Mouse (Mus musculus) CD8-positive naive resting alpha-beta T cell, adult 2 months (primary cell): ENCODE measurements at regions not wholly inside any gene's neighbourhood (a gene's known extent, or its start where the extent isn't known, plus 50 kb on each side); places are given as distances from the start of the nearest gene placed in this dataset.

Experiments
- DNase-seq, 2 experiments: peaks; one replicate each; pipeline ENCODE4 v3.0.0; 2022; ENCODE audit warnings: low read depth in 2 of 2, low spot score in 2 of 2

DNA sequence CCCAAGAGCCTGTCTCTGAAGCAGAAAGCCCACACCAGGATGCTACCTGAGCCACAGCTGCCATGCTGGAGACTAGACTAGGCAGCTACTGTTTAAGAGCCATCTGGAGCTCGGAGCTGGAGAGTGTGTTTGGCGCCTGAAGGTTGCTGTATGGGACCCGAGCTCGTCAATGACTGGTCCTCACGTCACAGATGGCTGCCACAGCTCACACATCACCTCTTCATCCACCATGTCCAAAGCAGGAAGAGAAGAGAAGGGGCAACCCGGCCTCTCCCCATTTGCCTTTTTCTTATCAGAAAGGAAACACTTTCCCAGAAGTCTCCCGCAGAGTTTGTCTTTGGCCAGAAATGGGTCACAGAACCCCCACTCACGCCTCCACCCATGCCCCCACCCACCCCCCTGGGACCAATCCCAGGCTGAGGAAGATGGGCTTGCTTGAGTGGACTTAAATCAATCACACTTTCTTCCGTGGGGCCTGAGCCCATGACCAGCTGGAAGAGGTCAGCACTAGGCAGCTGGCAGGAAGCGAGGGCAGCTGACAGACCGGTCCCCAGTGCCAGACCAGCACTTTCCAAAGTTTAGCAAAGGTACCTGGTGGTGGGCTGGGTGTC lies 53.5 kb upstream of the Ptpn1 start:
- no peak for DNase-seq

DNA sequence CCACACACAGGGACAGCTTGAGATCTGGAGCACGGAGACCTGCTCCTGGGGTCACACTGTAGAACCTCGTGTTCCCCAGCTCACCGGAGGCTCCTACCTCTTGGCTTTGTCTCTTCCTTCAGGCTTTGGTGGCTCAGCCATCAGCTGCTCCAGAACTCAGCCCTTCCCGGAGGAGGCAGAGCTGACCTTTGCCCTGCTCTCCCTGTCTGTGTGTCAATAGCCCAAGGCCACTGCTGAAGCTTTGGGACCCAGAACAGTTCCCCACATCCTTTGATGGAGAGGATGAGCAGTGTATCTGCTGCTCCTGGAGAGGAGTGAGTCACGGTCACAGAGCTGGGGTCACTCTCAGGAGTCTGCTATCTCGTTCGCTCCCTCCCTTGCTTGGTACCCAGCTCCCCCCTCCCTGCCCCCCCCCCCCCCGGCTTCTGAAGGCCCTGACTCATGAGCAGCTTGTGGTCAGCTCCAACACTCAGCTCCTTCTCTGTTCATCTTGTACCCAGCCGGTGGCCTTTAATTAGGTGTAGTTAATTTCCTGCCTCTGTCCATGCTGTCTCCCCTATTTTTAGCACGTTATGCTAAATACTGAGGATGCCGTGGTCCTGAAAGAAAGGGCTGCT lies 54.5 kb upstream of the Ptpn1 start:
- DNase-seq, result no peak

DNA sequence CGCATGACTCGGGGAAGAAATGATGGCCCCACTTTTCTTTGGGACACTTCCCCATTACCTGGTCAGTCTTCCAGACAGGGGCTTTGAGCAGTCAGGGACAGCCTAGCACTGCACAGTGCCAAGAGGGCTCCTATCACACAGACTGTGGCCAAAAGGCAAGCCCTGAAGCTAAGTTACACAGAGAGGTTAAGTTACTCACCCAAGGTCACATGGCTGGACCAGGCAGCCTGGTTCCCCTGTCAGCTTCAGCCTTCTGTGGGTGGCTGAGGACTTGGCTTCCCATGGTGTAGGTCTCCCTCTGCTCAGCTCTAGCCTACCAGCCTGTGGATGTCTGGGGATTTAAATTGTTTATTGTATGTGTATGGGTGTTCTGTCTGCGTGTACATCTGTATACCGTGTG lies 59.4 kb upstream of the Ptpn1 start:
- DNase-seq, result no peak

DNA sequence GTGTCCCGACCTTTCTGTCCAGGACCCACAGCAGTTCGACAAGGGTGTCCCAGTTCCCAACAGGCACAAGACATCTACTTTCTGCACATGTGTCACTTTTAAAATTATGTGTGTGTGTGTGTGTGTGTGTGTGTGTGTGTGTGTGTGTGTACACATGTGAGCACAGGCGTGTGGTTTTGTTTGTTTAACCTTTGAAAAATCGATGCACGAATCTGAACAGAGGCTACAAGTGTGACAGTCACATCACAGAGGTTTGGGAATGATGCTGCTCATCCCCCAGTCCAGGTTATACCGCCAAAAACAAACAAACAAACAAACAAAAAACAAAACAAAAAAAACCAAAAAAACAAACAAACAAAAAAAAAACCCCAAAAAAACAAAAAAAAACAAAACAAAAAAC lies 61.7 kb upstream of the Ptpn1 start:
- no peak for DNase-seq

DNA sequence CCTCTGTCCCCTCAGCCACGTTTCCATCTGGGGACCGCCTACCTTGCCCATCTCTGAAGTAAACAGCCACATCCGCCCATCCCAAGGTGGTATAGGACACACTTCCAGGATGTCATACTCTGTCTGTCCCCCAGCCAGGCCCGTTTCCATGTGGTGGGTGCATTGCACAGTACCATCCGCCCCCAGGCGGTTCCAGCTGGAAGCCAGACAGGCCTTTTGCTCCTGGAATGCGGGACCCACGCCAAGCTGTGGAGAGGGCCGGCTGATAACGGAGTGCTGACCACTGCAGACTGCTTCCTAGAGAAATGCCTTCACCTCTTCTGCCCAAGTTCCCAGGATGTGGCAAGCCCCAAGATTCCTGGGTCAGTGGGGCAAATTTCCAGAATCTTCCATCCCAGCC lies 65.1 kb upstream of the Ptpn1 start:
- DNase-seq, result no peak

DNA sequence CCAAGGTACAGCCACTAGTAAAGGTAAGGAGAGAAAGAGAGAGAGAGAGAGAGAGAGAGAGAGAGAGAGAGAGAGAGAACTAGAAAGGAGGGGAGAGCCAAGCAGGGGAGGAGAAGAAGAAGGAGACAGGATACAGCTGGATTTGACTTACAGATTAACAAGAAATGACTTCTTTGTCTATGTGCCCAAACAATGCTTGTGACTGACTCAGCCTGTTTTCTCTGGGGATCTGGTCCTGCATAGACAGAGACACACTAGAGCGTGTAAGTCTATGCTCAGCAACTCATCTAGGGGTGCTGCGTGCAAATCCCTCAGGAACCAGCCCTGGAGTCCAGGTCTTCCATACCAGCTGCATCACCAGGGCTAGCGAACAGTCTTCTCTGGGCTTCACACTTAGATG lies 66.3 kb upstream of the Ptpn1 start:
- no peak for DNase-seq

DNA sequence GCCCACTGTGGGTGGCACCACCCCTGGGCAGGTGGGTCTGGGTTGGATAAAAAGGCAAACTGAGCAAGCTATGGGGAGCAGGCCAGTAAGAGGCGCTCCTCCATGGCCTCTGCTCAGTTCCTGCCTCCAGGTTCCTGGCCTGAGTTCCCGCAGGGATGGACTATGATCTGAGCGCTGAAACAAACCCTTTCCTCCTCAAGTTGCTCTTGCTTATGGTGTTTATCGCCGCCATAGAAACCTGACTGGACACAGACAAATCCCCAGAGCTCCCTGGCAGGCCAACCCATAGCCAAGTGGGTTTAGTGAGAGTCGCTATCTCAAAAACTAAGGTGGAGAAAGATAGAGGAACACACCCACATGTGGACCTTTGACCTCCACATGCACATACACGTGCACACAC lies 67.2 kb upstream of the Ptpn1 start:
- DNase-seq, result no peak

DNA sequence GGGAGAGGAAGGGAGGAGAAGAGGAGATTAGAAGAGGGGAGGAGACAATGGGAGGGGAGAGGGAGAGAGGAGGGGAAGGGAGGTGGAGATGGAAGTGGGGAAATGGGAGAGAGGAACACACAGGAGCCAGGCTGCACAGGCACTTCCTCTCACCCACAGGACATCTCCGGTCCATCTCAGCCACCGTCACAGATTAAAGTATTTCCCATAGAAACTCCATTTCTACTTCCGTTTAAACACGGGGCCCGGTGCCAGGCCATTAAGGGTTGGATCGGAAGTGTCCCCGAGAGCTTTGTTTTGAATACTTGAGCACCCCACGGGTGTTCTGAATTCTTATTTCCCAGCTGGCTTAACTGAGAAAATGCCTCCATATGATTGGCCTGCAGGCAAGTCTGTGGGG lies 67.6 kb upstream of the Ptpn1 start:
- DNase-seq, result no peak

DNA sequence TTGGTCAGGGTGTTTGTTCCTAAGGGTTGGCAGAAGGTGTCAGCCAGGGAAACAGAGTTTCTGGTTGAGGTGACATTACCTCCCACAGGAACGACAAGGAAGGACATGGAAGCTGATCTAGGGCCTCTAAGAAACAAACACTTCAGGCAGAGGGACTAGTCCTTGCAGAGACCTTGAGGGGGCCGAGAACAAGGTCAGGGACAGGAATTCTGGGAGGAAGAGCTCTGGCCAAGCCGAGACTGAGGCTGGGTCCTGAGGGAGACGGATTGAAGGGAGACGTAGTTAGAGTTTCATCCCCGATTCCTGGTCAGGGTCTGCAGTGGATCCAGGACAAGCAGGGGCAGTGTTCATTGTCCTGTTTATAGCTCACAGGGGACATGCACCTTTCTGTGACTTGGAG lies 68.2 kb upstream of the Ptpn1 start:
- DNase-seq, result no peak

DNA sequence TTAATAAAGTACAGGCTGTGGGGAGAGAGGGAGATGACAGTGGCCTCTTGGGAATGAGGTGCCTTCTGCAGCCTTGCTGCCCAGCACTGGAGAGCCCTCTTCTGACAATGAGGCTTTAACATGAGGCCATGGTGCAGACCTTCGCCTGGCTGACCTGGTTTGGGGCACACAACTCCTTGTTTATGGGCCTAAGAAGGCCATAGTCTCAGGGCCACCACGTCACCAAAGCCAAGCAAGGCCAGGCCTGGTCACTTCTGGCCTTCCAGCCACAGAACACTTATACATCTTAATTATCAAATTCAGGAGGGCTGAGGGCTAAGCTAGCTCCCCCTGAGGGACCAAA lies 70.7 kb upstream of the Ptpn1 start:
- no peak for DNase-seq

DNA sequence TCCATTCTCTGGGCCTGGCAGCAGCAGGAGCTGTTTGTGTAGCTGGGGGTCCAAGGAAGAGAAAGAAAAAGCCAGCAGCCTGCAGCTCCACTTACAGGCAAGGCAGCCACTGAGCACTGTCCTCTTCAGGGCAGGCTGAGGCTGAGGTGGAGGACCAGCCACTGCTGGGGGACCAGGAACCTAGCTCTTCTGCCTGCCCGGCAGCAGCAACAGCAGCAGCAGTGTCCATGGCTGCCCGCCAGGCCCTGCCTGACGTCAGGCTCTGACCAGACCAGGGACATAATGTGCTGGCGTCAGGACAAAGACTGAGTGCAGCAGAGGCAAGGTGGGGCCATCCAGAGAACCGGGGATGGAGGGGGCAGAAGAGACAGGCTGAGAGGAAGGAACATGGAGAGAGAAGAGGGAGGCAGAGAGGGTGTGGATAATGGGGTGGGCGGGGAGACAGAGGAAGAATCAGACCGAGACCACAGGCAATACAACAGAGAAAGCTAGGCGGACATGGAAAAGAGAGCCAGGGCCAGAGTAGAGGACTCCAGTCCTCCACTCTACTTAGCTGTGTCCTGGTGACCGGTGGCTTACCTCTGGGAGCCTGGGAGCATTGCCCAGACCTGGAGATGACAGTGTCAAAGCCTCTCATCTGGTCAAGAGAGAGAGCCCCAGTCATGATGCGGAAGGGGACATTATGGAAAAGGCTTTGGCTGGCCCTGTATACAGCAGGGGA lies 71.2 kb upstream of the Ptpn1 start:
- DNase-seq, result no peak

DNA sequence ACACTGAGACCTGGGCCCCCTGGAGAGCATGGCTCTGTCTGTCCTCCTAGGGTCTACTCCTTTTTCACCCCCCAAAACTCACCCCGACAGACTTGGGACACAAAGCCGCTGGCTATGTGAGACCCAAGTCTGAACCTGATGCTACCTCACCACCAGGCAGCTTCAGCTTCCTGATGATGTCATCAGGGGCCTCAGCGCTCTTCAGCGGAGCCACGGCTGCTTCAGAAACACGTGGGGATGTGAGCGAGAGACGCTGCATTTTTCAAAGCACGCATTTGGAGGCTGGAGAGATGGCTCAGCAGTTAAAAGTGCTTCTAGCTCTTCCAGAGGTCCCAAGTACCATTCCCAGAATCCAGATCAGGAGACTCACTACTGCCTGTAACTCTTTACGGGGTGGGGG lies 72.3 kb upstream of the Ptpn1 start:
- no peak for DNase-seq

DNA sequence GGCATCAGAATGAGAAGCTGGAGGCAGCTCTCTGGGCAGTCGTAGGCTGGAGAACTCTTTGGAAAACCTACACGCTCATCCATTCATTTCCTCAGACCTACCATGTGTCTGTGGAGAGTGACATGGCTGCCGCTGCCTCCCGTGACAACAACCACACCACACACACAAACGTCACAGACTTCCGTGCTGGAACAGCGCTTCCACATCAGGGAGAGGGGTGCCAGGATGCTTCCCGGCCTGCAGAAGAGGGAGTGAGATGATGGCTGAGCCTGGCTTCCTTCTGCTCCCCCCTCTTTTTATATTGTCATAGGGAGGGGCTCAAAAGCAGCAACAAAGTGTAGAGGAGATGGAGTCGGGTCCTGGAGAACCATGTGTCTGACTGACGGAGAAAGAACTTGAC lies 73.5 kb upstream of the Ptpn1 start:
- no peak for DNase-seq

DNA sequence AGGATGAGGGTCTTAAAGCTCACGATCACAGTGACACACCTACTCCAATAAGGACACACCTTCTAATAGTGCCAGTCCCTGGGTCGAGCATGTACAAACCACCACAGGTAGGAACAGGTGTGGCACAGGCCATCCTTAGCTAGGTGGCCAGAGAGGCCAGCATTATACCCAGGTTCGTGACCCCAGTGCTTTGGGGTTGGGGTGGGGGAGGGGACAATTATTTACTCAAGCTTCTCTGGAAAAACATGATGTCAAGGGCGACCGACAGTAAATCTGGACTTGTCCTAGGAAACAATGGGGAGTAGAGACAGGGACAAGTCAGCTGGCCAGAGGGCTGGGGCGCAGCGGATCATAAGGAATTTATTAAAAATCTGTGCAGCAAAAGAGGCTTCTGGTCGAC lies 73.9 kb upstream of the Ptpn1 start:
- no peak for DNase-seq

DNA sequence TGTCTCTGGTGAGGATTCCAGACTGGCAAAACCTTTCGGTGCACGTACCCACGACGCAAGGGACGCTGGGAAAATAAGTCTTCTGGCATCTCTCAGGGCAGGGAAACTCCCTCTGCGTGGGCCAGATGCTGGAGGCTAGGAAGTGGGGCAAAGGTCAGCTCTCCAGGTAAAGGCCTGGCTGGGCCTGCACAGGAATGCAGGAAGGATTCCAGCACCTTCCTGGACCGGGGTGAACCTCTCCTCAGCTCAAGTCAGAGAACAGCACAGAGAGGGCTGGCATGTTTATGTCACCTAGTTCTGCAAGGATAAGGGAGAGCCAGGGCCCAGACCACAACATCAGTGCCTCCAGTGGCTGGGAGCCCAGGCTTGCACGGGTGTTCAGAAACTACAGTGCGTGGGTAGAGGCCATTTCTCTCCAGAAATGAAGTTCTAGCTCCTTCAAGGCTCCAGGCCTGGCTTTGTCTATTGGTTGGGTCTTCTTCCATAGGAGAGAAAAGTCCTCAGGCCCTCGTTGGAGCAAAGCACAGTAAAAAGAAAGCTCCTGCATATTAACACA lies 74.9 kb upstream of the Ptpn1 start:
- no peak for DNase-seq

DNA sequence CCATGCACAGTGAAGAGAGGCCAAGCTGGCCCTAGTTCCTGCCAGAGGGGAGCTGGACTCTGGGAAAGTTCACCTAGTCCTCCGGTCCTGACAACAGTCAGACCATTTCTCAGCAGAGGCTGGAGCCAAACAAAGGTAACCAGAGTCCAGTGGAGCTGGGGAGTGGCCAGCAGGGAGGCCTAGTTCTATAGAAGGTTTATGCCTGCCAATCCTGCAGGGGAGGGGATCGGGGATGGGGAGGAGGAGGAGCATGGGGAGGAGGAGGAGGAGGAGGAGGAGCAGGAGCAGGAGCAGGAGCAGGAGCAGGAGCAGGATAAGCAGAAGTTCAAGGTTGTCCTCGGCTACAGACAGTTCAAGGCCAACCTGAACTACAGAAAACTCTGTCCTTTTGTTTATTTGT lies 75.8 kb upstream of the Ptpn1 start:
- DNase-seq, result no peak

DNA sequence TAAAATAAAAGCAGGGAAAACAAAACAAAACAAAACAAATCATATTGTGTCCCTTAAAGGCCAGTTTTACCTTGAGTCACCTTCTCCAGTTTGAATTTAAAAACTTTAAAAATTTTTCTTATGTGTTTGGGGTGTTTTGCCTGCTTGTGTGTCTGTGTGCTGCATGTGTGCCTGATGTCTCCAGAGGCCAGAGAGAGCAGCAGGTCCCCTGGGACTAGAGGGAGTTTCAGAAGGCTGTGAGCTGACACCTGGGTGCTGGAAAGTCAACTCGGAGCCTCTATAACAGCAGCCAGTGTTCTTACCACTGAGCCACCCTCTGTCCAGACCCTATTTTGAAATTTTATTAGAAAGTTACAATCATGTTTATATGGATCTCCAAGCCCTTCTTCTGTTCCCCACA lies 77.8 kb upstream of the Ptpn1 start:
- DNase-seq, result no peak

DNA sequence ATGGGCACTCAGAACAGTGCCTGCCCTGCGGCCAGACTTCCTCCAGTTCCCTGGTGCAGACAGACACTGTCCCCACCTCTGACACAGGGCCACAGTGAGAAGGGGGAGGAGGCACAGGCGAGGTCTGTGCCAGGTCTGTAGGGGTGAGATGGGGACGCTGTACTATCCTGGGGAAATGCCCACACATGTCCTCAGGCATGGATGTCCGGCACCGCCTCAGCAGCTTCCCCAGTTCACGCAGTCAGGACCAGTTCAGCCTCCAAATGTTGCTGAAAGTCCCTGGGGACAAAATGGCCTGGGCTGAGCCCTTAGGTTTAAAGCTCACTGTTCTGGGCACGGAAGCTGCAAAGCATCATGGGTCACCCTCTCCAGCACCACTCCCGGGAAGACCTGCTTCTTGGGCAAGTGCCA lies 78.4 kb upstream of the Ptpn1 start:
- DNase-seq, result no peak

DNA sequence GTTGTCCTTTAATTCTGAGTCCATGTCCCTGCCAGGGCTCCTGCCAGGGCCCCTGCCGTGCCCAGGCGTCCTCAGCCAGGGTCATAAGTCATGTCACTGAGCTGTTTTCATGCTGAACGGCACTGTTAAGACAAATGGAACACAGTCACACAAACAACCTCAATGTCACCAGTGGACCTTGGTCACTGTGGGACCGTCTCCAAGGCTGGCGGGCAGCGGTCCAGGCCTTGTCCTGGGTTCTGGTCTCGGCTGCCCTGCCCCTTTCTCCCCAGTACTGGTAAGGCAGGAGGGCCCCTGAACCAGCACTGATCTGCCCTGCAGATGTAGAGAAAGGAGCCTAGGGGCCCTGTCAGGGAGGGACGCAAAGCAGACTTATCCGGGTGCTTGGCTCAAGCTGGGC lies 79.3 kb upstream of the Ptpn1 start:
- no peak for DNase-seq

DNA sequence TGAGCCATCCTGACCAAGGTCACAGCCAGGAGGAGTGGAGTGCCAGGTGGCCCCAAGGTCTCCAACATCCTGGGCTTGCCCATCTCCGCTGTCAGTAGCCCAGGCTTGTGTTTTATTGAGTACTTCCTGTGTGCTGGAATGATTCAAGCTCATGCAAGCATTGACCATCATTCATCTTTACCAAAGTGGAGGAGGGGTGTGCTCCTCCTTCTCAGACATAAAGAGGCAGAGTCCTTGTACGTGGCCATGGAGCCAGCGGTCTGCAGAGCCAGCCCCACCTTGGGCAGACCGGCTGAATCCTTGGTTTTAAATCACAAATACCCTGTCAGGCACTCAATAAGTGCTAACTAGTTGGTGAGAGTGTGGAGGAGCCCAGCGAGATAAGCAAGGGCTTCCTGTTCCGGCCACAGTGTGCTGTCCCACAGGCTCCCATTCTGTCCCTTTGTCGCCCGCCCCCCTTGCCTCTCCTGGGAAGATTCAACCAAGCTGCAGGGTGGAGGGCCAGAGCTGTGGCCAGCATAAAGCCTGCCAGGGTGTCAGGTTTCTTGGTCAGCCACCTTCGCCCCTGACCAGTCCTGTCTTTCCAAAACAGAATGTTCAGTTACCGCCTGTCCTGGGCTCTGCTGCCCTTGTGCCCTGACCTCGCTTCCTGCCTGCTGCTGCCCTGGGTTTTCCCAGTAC lies 80.5 kb upstream of the Ptpn1 start:
- no peak for DNase-seq

DNA sequence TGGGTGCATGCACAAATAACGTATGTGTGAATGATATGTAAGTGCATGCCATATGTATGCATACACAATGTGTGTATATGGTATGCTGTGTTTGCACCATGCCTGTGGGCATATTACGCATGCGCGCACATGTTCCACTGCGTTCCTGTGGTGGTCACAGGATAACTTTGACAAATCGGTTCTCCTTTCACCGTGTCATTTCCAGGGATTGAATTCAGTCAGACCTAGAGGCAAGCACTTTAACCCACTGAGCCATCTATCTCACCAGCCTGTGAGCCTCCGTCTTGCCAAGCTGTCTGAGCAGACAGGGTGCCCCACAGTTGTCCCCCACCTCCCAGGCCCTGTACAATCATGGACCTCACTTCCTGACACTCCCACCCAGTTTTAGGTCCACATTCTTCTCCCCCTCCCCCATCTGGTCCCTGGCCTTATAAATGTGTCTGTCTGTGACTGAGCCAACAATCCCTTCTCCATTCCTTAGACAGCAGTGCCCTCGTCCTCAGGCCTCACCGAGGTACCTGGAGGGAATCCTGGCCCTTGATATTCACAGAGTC lies 81.8 kb upstream of the Ptpn1 start:
- no peak for DNase-seq
